In the genomic region with DNA sequence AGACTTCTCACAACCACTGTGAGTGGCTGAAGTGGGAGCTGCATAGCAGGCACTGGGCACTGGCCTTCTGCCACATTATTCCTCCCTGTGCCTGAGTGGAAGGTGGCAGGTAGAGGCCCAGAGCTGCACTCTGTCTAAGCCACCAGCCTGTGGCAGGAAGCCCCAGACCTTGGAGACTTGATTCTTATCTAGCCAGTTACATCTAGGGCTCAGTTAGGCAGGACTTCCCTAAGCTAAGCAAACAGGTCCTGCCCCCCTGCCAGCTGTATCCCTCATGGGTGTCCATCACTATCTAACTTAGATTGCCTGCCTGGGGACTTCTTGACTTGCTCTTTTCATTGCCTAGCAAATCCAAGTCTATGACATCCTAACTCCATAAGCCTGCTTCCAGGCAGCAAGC, we compare ENCODE assay signal across 27 mouse cellular contexts.
DNase-seq lines count a peak whose midpoint lies in the region; ATAC-seq lines count a peak whose summit lies in the region.
"Had no signal": no experiment of that assay in that cellular context is flagged by ENCODE, and none has a peak within 500 bp of the region (broad histone marks: within the 10 kb centered on the region; RNA-seq: fewer than 3 reads in every experiment).

No protein-coding gene starts in this region.

- no peak for DNase-seq in heart, postnatal 25 days (ENCODE audit: low spot score)
- DNase-seq in CD4-positive, CD25-positive, alpha-beta regulatory T cell, adult 2 months (ENCODE audit: low read depth, low spot score), result peak; percentile 43
- peak; percentile 72 for DNase-seq in thymus, postnatal 0 days (ENCODE audit: low spot score)
- DNase-seq in urinary bladder, postnatal 4 days (ENCODE audit: low spot score in 2 of 2), result no peak
- no peak for DNase-seq in gastrocnemius, postnatal 36 days
- DNase-seq in forebrain, embryonic 11.5 days (ENCODE audit: low spot score), result no peak
- DNase-seq: adrenal gland, postnatal 10 days; cerebellum, adult 2 months; embryo, embryonic 11 days; kidney, adult 9 months; kidney, postnatal 4 days; lung, adult 18-20 months; lung, postnatal 10 days; right cerebral cortex, postnatal 14 days; spleen, adult 18-20 months had no signal

- no peak overlapping the region for H3K4me2 ChIP-seq in heart, embryonic 14.5 days (ENCODE audit: low read length)
- H3K4me2 ChIP-seq in forebrain, embryonic 11.5 days (ENCODE audit: low read depth, low read length, severe bottlenecking), result no peak overlapping the region
- H3K4me2 ChIP-seq: embryonic facial prominence, embryonic 13.5 days; forebrain, embryonic 13.5 days; hindbrain, embryonic 12.5 days; liver, embryonic 12.5 days; midbrain, embryonic 12.5 days had no signal

- peaks cover 11 to 33% of the 10 kb centered on the region in 2 experiments for H3K4me1 ChIP-seq in heart, embryonic 14.5 days (ENCODE audit: control insufficient read depth in 2 of 2, insufficient read depth in 2 of 2, low read length in 2 of 2)
- H3K4me1 ChIP-seq in forebrain, embryonic 11.5 days (replicated peaks; ENCODE audit: control insufficient read depth, insufficient read depth, low read length), result no peaks in the 10 kb centered on the region
- H3K4me1 ChIP-seq: forebrain, embryonic 13.5 days had no signal

- no peak overlapping the region for H3K9ac ChIP-seq in heart, embryonic 14.5 days (ENCODE audit: low read length)
- H3K9ac ChIP-seq in forebrain, embryonic 11.5 days (ENCODE audit: low read length), result no peak overlapping the region
- H3K9ac ChIP-seq: embryonic facial prominence, embryonic 13.5 days; forebrain, embryonic 13.5 days; hindbrain, embryonic 12.5 days; liver, embryonic 12.5 days; midbrain, embryonic 12.5 days had no signal

- H3K9me3 ChIP-seq in heart, embryonic 14.5 days (ENCODE audit: control insufficient read depth, low read length), result no peaks in the 10 kb centered on the region
- H3K9me3 ChIP-seq in forebrain, embryonic 11.5 days (ENCODE audit: control insufficient read depth, low read length), result no peaks in the 10 kb centered on the region
- H3K9me3 ChIP-seq: embryonic facial prominence, embryonic 13.5 days; forebrain, embryonic 13.5 days; G1E; heart, embryonic 10.5 days; hindbrain, embryonic 12.5 days; liver, embryonic 12.5 days; midbrain, embryonic 12.5 days had no signal

- intact Hi-C loops in heart, postnatal 25 days (cut with DNase I), result no loop called here
- intact Hi-C loops in gastrocnemius, postnatal 36 days (cut with DNase I), result no loop called here

- H3K27me3 ChIP-seq in heart, embryonic 14.5 days (ENCODE audit: control insufficient read depth, insufficient read depth, low read length), result no peaks in the 10 kb centered on the region
- H3K27me3 ChIP-seq in forebrain, embryonic 11.5 days (ENCODE audit: control insufficient read depth, insufficient read depth, low read length), result no peaks in the 10 kb centered on the region
- H3K27me3 ChIP-seq: CH12.LX; embryonic facial prominence, embryonic 13.5 days; forebrain, embryonic 13.5 days; hindbrain, embryonic 12.5 days; liver, embryonic 12.5 days; midbrain, embryonic 12.5 days had no signal

- no peak overlapping the region for H3K4me3 ChIP-seq in heart, embryonic 14.5 days (ENCODE audit: control insufficient read depth in 1 of 2, insufficient read depth in 1 of 2, low read depth in 1 of 2, low read length in 2 of 2)
- H3K4me3 ChIP-seq in forebrain, embryonic 11.5 days (ENCODE audit: low read depth, low read length), result no peak overlapping the region
- H3K4me3 ChIP-seq: embryonic facial prominence, embryonic 13.5 days; erythroblast, embryonic 14.5 days; forebrain, embryonic 13.5 days; heart, embryonic 10.5 days; hindbrain, embryonic 12.5 days; liver, embryonic 12.5 days; midbrain, embryonic 12.5 days had no signal

- H3K27ac ChIP-seq in heart, embryonic 14.5 days (replicated peaks in 1 of 2; ENCODE audit: control insufficient read depth in 1 of 2, insufficient read depth in 1 of 2, low read depth in 2 of 2, low read length in 2 of 2), result no peak overlapping the region
- no peak overlapping the region for H3K27ac ChIP-seq in forebrain, embryonic 11.5 days (ENCODE audit: low read depth, low read length)
- H3K27ac ChIP-seq: embryonic facial prominence, embryonic 13.5 days; forebrain, embryonic 13.5 days; hindbrain, embryonic 12.5 days; liver, embryonic 12.5 days; midbrain, embryonic 12.5 days had no signal

- peak; percentile 38; the same call in 1 of the 2 replicates for ATAC-seq in heart, embryonic 14.5 days (ENCODE audit: insufficient number of reproducible peaks, insufficient read depth, low FRiP score, low read depth)
- peak; percentile 60 to 79 for ATAC-seq in hematopoietic stem cell, adult 5-6 weeks (replicated peaks in 1 of 2; ENCODE audit: insufficient read depth in 1 of 2, low FRiP score in 2 of 2, low TSS enrichment in 1 of 2, low read depth in 1 of 2, poor library complexity in 2 of 2, severe bottlenecking in 2 of 2)
- no peak for ATAC-seq in forebrain, embryonic 11.5 days (replicated peaks; ENCODE audit: low FRiP score)
- ATAC-seq: forebrain, embryonic 13.5 days; inflammation-experienced regulatory T-cells, adult 6 months; liver, embryonic 12.5 days had no signal

- H3K36me3 ChIP-seq in heart, embryonic 14.5 days (ENCODE audit: control insufficient read depth, insufficient read depth, low read length), result no peaks in the 10 kb centered on the region
- no peaks in the 10 kb centered on the region for H3K36me3 ChIP-seq in forebrain, embryonic 11.5 days (ENCODE audit: control insufficient read depth, insufficient read depth, low read length)
- H3K36me3 ChIP-seq: embryonic facial prominence, embryonic 13.5 days; heart, embryonic 10.5 days; hindbrain, embryonic 12.5 days; liver, embryonic 12.5 days; midbrain, embryonic 12.5 days had no signal

Comparison
In these comparisons a context has a peak if more than half of its experiments do, and no peak if none do; other contexts are left out.
1. DNase-seq: peak in CD4-positive, CD25-positive, alpha-beta regulatory T cell, adult 2 months (single experiment) and thymus, postnatal 0 days (single experiment); none in heart, postnatal 25 days (single experiment), urinary bladder, postnatal 4 days (0 of 2), gastrocnemius, postnatal 36 days (0 of 2) and forebrain, embryonic 11.5 days (single experiment).